Mouse (Mus musculus) E14TG2a.4 (cell line): ENCODE data around the gene Ppox.

Experiments
- CTCF ChIP-seq: conservative IDR thresholded peaks from 2 replicates; pipeline ENCODE4 v1.5.1; 2014; ENCODE audit warnings: low read length
- POU5F1 ChIP-seq: IDR thresholded peaks from 2 replicates; pipeline ENCODE4 v1.6.1; 2014; ENCODE audit warnings: low read length, borderline replicate concordance

- TF ChIP-seq CTCF: no peak
- TF ChIP-seq POU5F1: no peak
Measured at GRCm38 (mm10) chr1:171265971-171266744, 14.8 kb downstream of the Ppox start.
